Mouse (Mus musculus) embryonic facial prominence, embryonic 15.5 days (tissue): ENCODE measurements around the gene Acox1. TPM values are rescaled to one million over a fixed set of nuclear protein-coding genes. Genes with fewer than 3 reads are reported as not detected.
A peak's percentile ranks its signal among the peaks of the same experiment; 100 is the strongest.

Experiments
- ATAC-seq: fragments of 200-750 bp; cut with Nextera tagmentation; 2 replicates; pipeline ENCODE4 v1.8.0; 2017; ENCODE audit warnings: low read depth, moderate TSS enrichment; ENCODE audit not compliant: insufficient number of reproducible peaks, low FRiP score, low TSS enrichment
- H3K27ac ChIP-seq: fragments of 300-500 bp; sonication (generic); replicated peaks from 2 replicates; pipeline ENCODE4 v1.5.1; 2015; ENCODE audit warnings: mild to moderate bottlenecking, inconsistent platforms
- H3K27me3 ChIP-seq: fragments of 300-500 bp; sonication (generic); 2 replicates; pipeline ENCODE4 v1.6.1; 2015; ENCODE audit warnings: inconsistent platforms
- H3K36me3 ChIP-seq: fragments of 300-500 bp; sonication (generic); 2 replicates; pipeline ENCODE4 v1.6.1; 2015; ENCODE audit warnings: mild to moderate bottlenecking, inconsistent platforms
- H3K4me1 ChIP-seq: fragments of 300-500 bp; sonication (generic); 2 replicates; pipeline ENCODE4 v1.6.1; 2015; ENCODE audit warnings: inconsistent platforms
- H3K4me2 ChIP-seq: fragments of 300-500 bp; sonication (generic); replicated peaks from 2 replicates; pipeline ENCODE4 v1.6.1; 2015; ENCODE audit warnings: mild to moderate bottlenecking, inconsistent platforms
- H3K4me3 ChIP-seq: fragments of 300-500 bp; sonication (generic); replicated peaks from 2 replicates; pipeline ENCODE4 v1.5.1; 2015; ENCODE audit warnings: mild to moderate bottlenecking, inconsistent platforms
- H3K9ac ChIP-seq: fragments of 300-500 bp; sonication (generic); 2 replicates; pipeline ENCODE4 v1.6.1; 2015; ENCODE audit warnings: inconsistent platforms
- H3K9me3 ChIP-seq: fragments of 300-500 bp; sonication (generic); replicated peaks from 2 replicates; pipeline ENCODE4 v1.6.1; 2016; ENCODE audit warnings: inconsistent platforms
- WGBS: fragments of 180-500 bp; shearing (Covaris S2); methylation state at CpG from one replicate; pipeline ENCODE4 v1.1.7; 2015; 5-methylcytosine and 5-hydroxymethylcytosine counted together
- polyA plus RNA-seq: library from polyadenylated mRNA; unstranded; fragments of >200 nt; fragmentation: Nextera tagmentation; extraction: Ambion mirVana; gene quantifications from 2 replicates; pipeline ENCODE4 v1.2.1, GENCODE M21; 2015

Gene Acox1
- polyA plus RNA-seq = 29.1 and 31.1 TPM in 2 replicates

GRCm38 (mm10) chr11:116198639-116199531 is at the start of gene Acox1, which contains the start of gene Ten1:
Gene Acox1 (minus strand): TSS chr11:116199045.
Gene Ten1 (plus strand): TSS chr11:116198855.
- Histone ChIP-seq H3K36me3 (peaks cover 25% of the 10 kb centered on the region; the same call in 1 of the 2 replicates), H3K9me3 (no peaks in the 10 kb centered on the region), H3K27me3 (no peaks in the 10 kb centered on the region), H3K27ac (peak within 1 kb of the TSS; percentile 98), H3K9ac (peak within 1 kb of the TSS; percentile 88), H3K4me1 (peaks cover 26% of the 10 kb centered on the region), H3K4me3 (peak within 1 kb of the TSS; percentile 89), H3K4me2 (peak within 1 kb of the TSS; percentile 69)
- peak; percentile 98 for ATAC-seq
- under 1% methylated on average over 62 of the region's 62 CpGs for WGBS

GRCm38 (mm10) chr11:116247502-116248222 is 48.8 kb upstream of the Acox1 start:
- 68% methylated on average over 14 of the region's 14 CpGs for WGBS
- Histone ChIP-seq H3K4me3 (no peak overlapping the region), H3K36me3 (peaks cover 89% of the 10 kb centered on the region), H3K9ac (no peak overlapping the region), H3K27me3 (no peaks in the 10 kb centered on the region), H3K4me1 (no peaks in the 10 kb centered on the region), H3K9me3 (no peaks in the 10 kb centered on the region), H3K4me2 (no peak overlapping the region), H3K27ac (peak overlapping the region; percentile 51)
- ATAC-seq = no peak

GRCm38 (mm10) chr11:116245616-116246015 is 46.8 kb upstream of the Acox1 start:
- no peak overlapping the region for H3K4me2 ChIP-seq
- no peak for ATAC-seq
- no peaks in the 10 kb centered on the region for H3K9me3 ChIP-seq
- no peak overlapping the region for H3K9ac ChIP-seq
- no peaks in the 10 kb centered on the region for H3K27me3 ChIP-seq
- H3K4me1 ChIP-seq = peaks cover 8% of the 10 kb centered on the region; the same call in 1 of the 2 replicates
- H3K27ac ChIP-seq = no peak overlapping the region; the same call in 1 of the 2 replicates
- H3K36me3 ChIP-seq = peaks cover 69% of the 10 kb centered on the region
- WGBS = 77% methylated on average over 6 of the region's 6 CpGs
- H3K4me3 ChIP-seq = no peak overlapping the region

- H3K9me3 ChIP-seq = no peaks in the 10 kb centered on the region
- peaks cover 8% of the 10 kb centered on the region; the same call in 1 of the 2 replicates for H3K4me1 ChIP-seq
- H3K27ac ChIP-seq = no peak overlapping the region
- H3K9ac ChIP-seq = no peak overlapping the region
- H3K4me2 ChIP-seq = no peak overlapping the region
- H3K36me3 ChIP-seq = peaks cover 58% of the 10 kb centered on the region
- no peaks in the 10 kb centered on the region for H3K27me3 ChIP-seq
- H3K4me3 ChIP-seq = no peak overlapping the region
- WGBS = 84% methylated on average over 8 of the region's 8 CpGs
- ATAC-seq = no peak
Measured at GRCm38 (mm10) chr11:116244580-116244979, 45.7 kb upstream of the Acox1 start.

GRCm38 (mm10) chr11:116241744-116242235 is 42.9 kb upstream of the Acox1 start:
- H3K27me3 ChIP-seq = peaks cover 18% of the 10 kb centered on the region
- H3K4me3 ChIP-seq = no peak overlapping the region
- H3K4me1 ChIP-seq = peaks cover 19% of the 10 kb centered on the region; the same call in 1 of the 2 replicates
- WGBS = 27% methylated on average over 12 of the region's 12 CpGs
- no peak overlapping the region for H3K4me2 ChIP-seq
- peaks cover 30% of the 10 kb centered on the region for H3K36me3 ChIP-seq
- no peak overlapping the region for H3K27ac ChIP-seq
- ATAC-seq = no peak
- H3K9ac ChIP-seq = no peak overlapping the region
- H3K9me3 ChIP-seq = no peaks in the 10 kb centered on the region

- WGBS = 22% methylated on average over 7 of the region's 7 CpGs
- no peak overlapping the region for H3K4me3 ChIP-seq
- no peak overlapping the region for H3K4me2 ChIP-seq
- ATAC-seq = no peak
- peaks cover 18% of the 10 kb centered on the region for H3K27me3 ChIP-seq
- peaks cover 10% of the 10 kb centered on the region for H3K36me3 ChIP-seq
- no peak overlapping the region for H3K9ac ChIP-seq
- H3K27ac ChIP-seq = no peak overlapping the region
- no peaks in the 10 kb centered on the region for H3K9me3 ChIP-seq
- peaks cover 19% of the 10 kb centered on the region; the same call in 1 of the 2 replicates for H3K4me1 ChIP-seq
Measured at GRCm38 (mm10) chr11:116239797-116240196, 41.0 kb upstream of the Acox1 start.

- Histone ChIP-seq H3K4me3 (peak within 1 kb of the TSS; percentile 42), H3K4me1 (peaks cover 19% of the 10 kb centered on the region; the same call in 1 of the 2 replicates), H3K9me3 (no peaks in the 10 kb centered on the region), H3K9ac (0 out of 2 replicates have a peak within 1 kb of the TSS, but pooled peaks have one; percentile 22), H3K4me2 (peak within 1 kb of the TSS; percentile 42), H3K36me3 (no peaks in the 10 kb centered on the region), H3K27me3 (peaks cover 18% of the 10 kb centered on the region), H3K27ac (peak within 1 kb of the TSS; percentile 61)
- WGBS = 8% methylated on average over 31 of the region's 31 CpGs
- ATAC-seq = peak; percentile 84
Measured at GRCm38 (mm10) chr11:116237742-116238395, 39.0 kb upstream of the Acox1 start, which contains the start of gene Evpl. Gene Evpl (minus strand): TSS chr11:116238077.

- WGBS = 83% methylated on average over 8 of the region's 8 CpGs
- Histone ChIP-seq H3K4me3 (no peak overlapping the region), H3K36me3 (no peaks in the 10 kb centered on the region), H3K27ac (no peak overlapping the region), H3K9ac (no peak overlapping the region), H3K27me3 (peaks cover 18% of the 10 kb centered on the region), H3K9me3 (no peaks in the 10 kb centered on the region), H3K4me2 (no peak overlapping the region), H3K4me1 (peaks cover 10% of the 10 kb centered on the region; the same call in 1 of the 2 replicates)
- no peak for ATAC-seq
Measured at GRCm38 (mm10) chr11:116234901-116235300, 36.1 kb upstream of the Acox1 start.

- peaks cover 5% of the 10 kb centered on the region; the same call in 1 of the 2 replicates for H3K27me3 ChIP-seq
- no peak for ATAC-seq
- no peaks in the 10 kb centered on the region for H3K9me3 ChIP-seq
- H3K27ac ChIP-seq = no peak overlapping the region
- H3K4me2 ChIP-seq = no peak overlapping the region
- H3K4me3 ChIP-seq = no peak overlapping the region
- peaks cover 6% of the 10 kb centered on the region; the same call in 1 of the 2 replicates for H3K4me1 ChIP-seq
- 0 out of 2 replicates have a peak overlapping the region, but pooled peaks have one; percentile 16 for H3K9ac ChIP-seq
- WGBS = 26% methylated on average over 17 of the region's 17 CpGs
- no peaks in the 10 kb centered on the region for H3K36me3 ChIP-seq
Measured at GRCm38 (mm10) chr11:116232427-116232826, 33.6 kb upstream of the Acox1 start.

GRCm38 (mm10) chr11:116228699-116229098 is 29.9 kb upstream of the Acox1 start:
- no peak overlapping the region for H3K9ac ChIP-seq
- H3K4me1 ChIP-seq = peaks cover 5% of the 10 kb centered on the region; the same call in 1 of the 2 replicates
- peaks cover 6% of the 10 kb centered on the region; the same call in 1 of the 2 replicates for H3K36me3 ChIP-seq
- no peak overlapping the region for H3K4me3 ChIP-seq
- WGBS = 55% methylated on average over 4 of the region's 4 CpGs
- H3K9me3 ChIP-seq = no peaks in the 10 kb centered on the region
- ATAC-seq = no peak
- H3K27ac ChIP-seq = no peak overlapping the region
- peaks cover 3% of the 10 kb centered on the region for H3K27me3 ChIP-seq
- no peak overlapping the region for H3K4me2 ChIP-seq
